Mouse (Mus musculus) MN1 (cell line): ENCODE results near the gene Gm10057.
"Not testable (repeated sequence)": the region's sequence is repeated elsewhere in the genome, so short reads cannot be mapped to it uniquely, and the experiment has no call there.

Source experiments
- DNase-seq: peaks from one replicate; pipeline ENCODE4 v3.0.0-alpha.2; 2016; ENCODE audit warnings: low spot score

Gene Gm10057

DNA sequence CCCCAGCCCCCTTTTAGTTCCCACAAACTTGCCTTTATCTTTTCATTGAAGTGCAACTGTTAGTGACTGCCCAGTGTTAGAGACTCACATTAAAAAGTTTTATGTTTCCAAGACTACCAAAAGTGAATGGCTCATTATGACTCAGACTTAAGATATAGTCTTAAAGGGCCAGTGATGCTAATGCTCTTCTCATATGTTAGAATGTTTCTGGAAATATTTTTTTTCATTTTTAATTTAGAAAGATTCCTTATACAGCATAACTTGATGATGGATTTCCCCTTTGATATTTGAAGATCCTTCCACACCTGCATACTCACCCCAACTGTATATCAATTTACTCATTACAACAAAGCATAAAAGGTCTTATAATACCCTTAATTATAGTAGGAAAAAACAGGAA lies at the start of gene Gm10057:
TSS of gene Gm10057 (minus strand) at position 101 of the 400 bp plus-strand sequence.
- DNase-seq = not testable (repeated sequence)

DNA sequence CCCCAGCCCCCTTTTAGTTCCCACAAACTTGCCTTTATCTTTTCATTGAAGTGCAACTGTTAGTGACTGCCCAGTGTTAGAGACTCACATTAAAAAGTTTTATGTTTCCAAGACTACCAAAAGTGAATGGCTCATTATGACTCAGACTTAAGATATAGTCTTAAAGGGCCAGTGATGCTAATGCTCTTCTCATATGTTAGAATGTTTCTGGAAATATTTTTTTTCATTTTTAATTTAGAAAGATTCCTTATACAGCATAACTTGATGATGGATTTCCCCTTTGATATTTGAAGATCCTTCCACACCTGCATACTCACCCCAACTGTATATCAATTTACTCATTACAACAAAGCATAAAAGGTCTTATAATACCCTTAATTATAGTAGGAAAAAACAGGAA lies 21.1 kb downstream of the Gm10057 start, which contains the start of gene 4921511M17Rik:
TSS of gene 4921511M17Rik (minus strand) at position 101 of the 400 bp plus-strand sequence.
- DNase-seq = not testable (repeated sequence)

DNA sequence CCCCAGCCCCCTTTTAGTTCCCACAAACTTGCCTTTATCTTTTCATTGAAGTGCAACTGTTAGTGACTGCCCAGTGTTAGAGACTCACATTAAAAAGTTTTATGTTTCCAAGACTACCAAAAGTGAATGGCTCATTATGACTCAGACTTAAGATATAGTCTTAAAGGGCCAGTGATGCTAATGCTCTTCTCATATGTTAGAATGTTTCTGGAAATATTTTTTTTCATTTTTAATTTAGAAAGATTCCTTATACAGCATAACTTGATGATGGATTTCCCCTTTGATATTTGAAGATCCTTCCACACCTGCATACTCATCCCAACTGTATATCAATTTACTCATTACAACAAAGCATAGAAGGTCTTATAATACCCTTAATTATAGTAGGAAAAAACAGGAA lies 42.3 kb downstream of the Gm10057 start, which contains the start of gene Samt1:
TSS of gene Samt1 (minus strand) at position 101 of the 400 bp plus-strand sequence.
- not testable (repeated sequence) for DNase-seq
